Comparison of ENCODE assay signal across 21 mouse cellular contexts in genomic region chr10:3397406-3397805, GRCm38 (mm10). TPM values are rescaled to one million over a fixed set of nuclear protein-coding genes. Genes with fewer than 3 reads are reported as not detected.
DNase-seq lines count a peak whose midpoint lies in the region; ATAC-seq and TF ChIP-seq lines count a peak whose summit lies in the region.
"Had no signal": no experiment of that assay in that cellular context is flagged by ENCODE, and none has a peak within 500 bp of the region (broad histone marks: within the 10 kb centered on the region; RNA-seq: fewer than 3 reads in every experiment).

No protein-coding gene starts in this region.

- no peak for DNase-seq in heart, embryonic 10.5 days (ENCODE audit: low spot score)
- DNase-seq in hindbrain, postnatal 0 days (ENCODE audit: low spot score), result no peak
- peak; percentile 30 for DNase-seq in lung, postnatal 36 days
- DNase-seq in lung, postnatal 10 days, result no peak
- DNase-seq: adrenal gland, postnatal 10 days; cerebellum, adult 9-11 months; gastrocnemius, postnatal 36 days; layer of hippocampus, postnatal 36 days; liver, postnatal 0 days; lung, postnatal 4 days; thymus, postnatal 14 days had no signal

- no peak overlapping the region for H3K4me3 ChIP-seq in heart, embryonic 11.5 days (ENCODE audit: low read depth, low read length)
- H3K4me3 ChIP-seq in heart, embryonic 10.5 days, result no peak overlapping the region
- no peak overlapping the region for H3K4me3 ChIP-seq in hindbrain, postnatal 0 days (ENCODE audit: low read length)
- H3K4me3 ChIP-seq in hindbrain, embryonic 12.5 days, result no peak overlapping the region
- no peak overlapping the region for H3K4me3 ChIP-seq in midbrain, embryonic 16.5 days (ENCODE audit: low read depth, low read length)
- H3K4me3 ChIP-seq: embryonic facial prominence, embryonic 12.5 days; erythroblast, embryonic 14.5 days; kidney, embryonic 15.5 days; limb, embryonic 15.5 days had no signal

- H3K4me1 ChIP-seq in heart, embryonic 11.5 days (ENCODE audit: control insufficient read depth, insufficient read depth, low read length), result peaks cover 53% of the 10 kb centered on the region
- peaks cover 56% of the 10 kb centered on the region for H3K4me1 ChIP-seq in heart, embryonic 10.5 days
- peaks cover 29% of the 10 kb centered on the region for H3K4me1 ChIP-seq in hindbrain, postnatal 0 days (ENCODE audit: insufficient read depth, low read length)
- H3K4me1 ChIP-seq in hindbrain, embryonic 12.5 days, result no peaks in the 10 kb centered on the region
- H3K4me1 ChIP-seq in midbrain, embryonic 16.5 days (ENCODE audit: control insufficient read depth, insufficient read depth, low read length), result no peaks in the 10 kb centered on the region
- H3K4me1 ChIP-seq: embryonic facial prominence, embryonic 12.5 days; kidney, embryonic 15.5 days; limb, embryonic 15.5 days had no signal

- no peaks in the 10 kb centered on the region for H3K9me3 ChIP-seq in heart, embryonic 11.5 days (replicated peaks; ENCODE audit: control insufficient read depth, low read length)
- H3K9me3 ChIP-seq in heart, embryonic 10.5 days, result no peaks in the 10 kb centered on the region
- H3K9me3 ChIP-seq in hindbrain, postnatal 0 days (ENCODE audit: low read length), result no peaks in the 10 kb centered on the region
- H3K9me3 ChIP-seq in hindbrain, embryonic 12.5 days (replicated peaks), result 0 out of 2 replicates have a peak, but pooled peaks cover 3% of the 10 kb centered on the region
- H3K9me3 ChIP-seq in midbrain, embryonic 16.5 days (replicated peaks; ENCODE audit: control insufficient read depth, low read length, poor library complexity, severe bottlenecking), result no peaks in the 10 kb centered on the region
- H3K9me3 ChIP-seq: embryonic facial prominence, embryonic 12.5 days; kidney, embryonic 15.5 days; limb, embryonic 15.5 days had no signal

- H3K27ac ChIP-seq in heart, embryonic 11.5 days (ENCODE audit: low read depth, low read length), result peak overlapping the region; percentile 15; the same call in 1 of the 2 replicates
- no peak overlapping the region for H3K27ac ChIP-seq in heart, embryonic 10.5 days
- peak overlapping the region; percentile 37; the same call in 1 of the 2 replicates for H3K27ac ChIP-seq in hindbrain, postnatal 0 days
- H3K27ac ChIP-seq in hindbrain, embryonic 12.5 days, result no peak overlapping the region
- no peak overlapping the region for H3K27ac ChIP-seq in midbrain, embryonic 16.5 days (ENCODE audit: low read length)
- H3K27ac ChIP-seq: embryonic facial prominence, embryonic 12.5 days; kidney, embryonic 15.5 days; limb, embryonic 15.5 days had no signal

- H3K9ac ChIP-seq in heart, embryonic 11.5 days (ENCODE audit: low read depth, low read length), result no peak overlapping the region
- H3K9ac ChIP-seq in hindbrain, postnatal 0 days (replicated peaks; ENCODE audit: low read length), result no peak overlapping the region
- H3K9ac ChIP-seq in hindbrain, embryonic 12.5 days, result no peak overlapping the region
- H3K9ac ChIP-seq in midbrain, embryonic 16.5 days (ENCODE audit: low read depth, low read length), result no peak overlapping the region
- H3K9ac ChIP-seq: embryonic facial prominence, embryonic 12.5 days; kidney, embryonic 15.5 days; limb, embryonic 15.5 days; liver, postnatal 0 days had no signal

- TF ChIP-seq CTCF in hindbrain, postnatal 0 days (IDR thresholded peaks at IDR 0.05; ENCODE audit: low read depth), result peak; percentile 25

- ATAC-seq in heart, embryonic 11.5 days (replicated peaks; ENCODE audit: insufficient number of reproducible peaks, low FRiP score, low TSS enrichment), result no peak
- no peak for ATAC-seq in hindbrain, postnatal 0 days
- no peak for ATAC-seq in hindbrain, embryonic 12.5 days (ENCODE audit: low FRiP score)
- ATAC-seq in midbrain, embryonic 16.5 days, result no peak
- ATAC-seq: forebrain, embryonic 14.5 days; intestine, embryonic 16.5 days; liver, postnatal 0 days; Patski had no signal

- H3K27me3 ChIP-seq in heart, embryonic 11.5 days (ENCODE audit: control insufficient read depth, insufficient read depth, low read length), result no peaks in the 10 kb centered on the region
- H3K27me3 ChIP-seq in heart, embryonic 10.5 days (ENCODE audit: insufficient read depth, poor library complexity, severe bottlenecking), result no peaks in the 10 kb centered on the region
- H3K27me3 ChIP-seq in hindbrain, postnatal 0 days (ENCODE audit: insufficient read depth, low read length), result no peaks in the 10 kb centered on the region
- H3K27me3 ChIP-seq in hindbrain, embryonic 12.5 days, result no peaks in the 10 kb centered on the region
- H3K27me3 ChIP-seq in midbrain, embryonic 16.5 days (ENCODE audit: control insufficient read depth, insufficient read depth, low read depth, low read length), result no peaks in the 10 kb centered on the region
- H3K27me3 ChIP-seq: embryonic facial prominence, embryonic 12.5 days; kidney, embryonic 15.5 days; limb, embryonic 15.5 days; Patski had no signal

- no peaks in the 10 kb centered on the region for H3K36me3 ChIP-seq in heart, embryonic 11.5 days (ENCODE audit: control insufficient read depth, insufficient read depth, low read length)
- H3K36me3 ChIP-seq in heart, embryonic 10.5 days, result no peaks in the 10 kb centered on the region
- no peaks in the 10 kb centered on the region for H3K36me3 ChIP-seq in hindbrain, postnatal 0 days (ENCODE audit: insufficient read depth, low read length)
- no peaks in the 10 kb centered on the region for H3K36me3 ChIP-seq in hindbrain, embryonic 12.5 days
- no peaks in the 10 kb centered on the region for H3K36me3 ChIP-seq in midbrain, embryonic 16.5 days (ENCODE audit: control insufficient read depth, insufficient read depth, low read length)
- H3K36me3 ChIP-seq: embryonic facial prominence, embryonic 12.5 days; kidney, embryonic 15.5 days; limb, embryonic 15.5 days had no signal

- WGBS in heart, embryonic 11.5 days (ENCODE audit: insufficient replicate concordance), result 73% methylated on average over 3 of the region's 3 CpGs
- 75% methylated on average over 3 of the region's 3 CpGs for WGBS in heart, embryonic 10.5 days
- WGBS in hindbrain, postnatal 0 days, result 80% methylated on average over 3 of the region's 3 CpGs
- WGBS in hindbrain, embryonic 12.5 days, result 83% methylated on average over 3 of the region's 3 CpGs
- 79% methylated on average over 3 of the region's 3 CpGs for WGBS in midbrain, embryonic 16.5 days

- H3K4me2 ChIP-seq in heart, embryonic 11.5 days, result no peak overlapping the region
- no peak overlapping the region for H3K4me2 ChIP-seq in hindbrain, postnatal 0 days (ENCODE audit: low read depth, low read length)
- no peak overlapping the region for H3K4me2 ChIP-seq in hindbrain, embryonic 12.5 days (replicated peaks)
- no peak overlapping the region for H3K4me2 ChIP-seq in midbrain, embryonic 16.5 days (ENCODE audit: low read length)
- H3K4me2 ChIP-seq: embryonic facial prominence, embryonic 12.5 days; kidney, embryonic 15.5 days; limb, embryonic 15.5 days had no signal

RNA-seq across cellular contexts. Expression of gene Ppp1r14c, which starts 31.5 kb away (rescaled TPM):
- polyA plus RNA-seq in heart, embryonic 11.5 days (2014; fragmentation: Nextera tagmentation; extraction: Ambion mirVana), result 170 and 202 TPM in 2 replicates
- polyA plus RNA-seq in heart, embryonic 10.5 days (2016; fragmentation: Nextera tagmentation; extraction: Ambion mirVana), result 92.5 and 153 TPM in 2 replicates
- total RNA-seq in hindbrain, postnatal 0 days (2014; rRNA removed), result 73.1 and 83.1 TPM in 2 replicates
- 93.7 and 101 TPM in 2 replicates for polyA plus RNA-seq in hindbrain, postnatal 0 days (2015; fragmentation: Nextera tagmentation; extraction: Ambion mirVana)
- 20.0 and 21.4 TPM in 2 replicates for polyA plus RNA-seq in hindbrain, embryonic 12.5 days (2016; fragmentation: Nextera tagmentation; extraction: Ambion mirVana)
- 49.1 and 63.8 TPM in 2 replicates for polyA plus RNA-seq in midbrain, embryonic 16.5 days (2015; fragmentation: Nextera tagmentation; extraction: Ambion mirVana)
- polyA plus RNA-seq: erythroblast, embryonic 14.5 days had no signal

Comparison
In these comparisons a context has a peak if more than half of its experiments do, and no peak if none do; other contexts are left out.
1. H3K27ac ChIP-seq: peak in heart, embryonic 11.5 days (single experiment) and hindbrain, postnatal 0 days (single experiment); none in heart, embryonic 10.5 days (single experiment), hindbrain, embryonic 12.5 days (single experiment) and midbrain, embryonic 16.5 days (single experiment).